Mouse (Mus musculus): ENCODE measurements at regions not wholly inside any gene's neighbourhood (a gene's known extent, or its start where the extent isn't known, plus 50 kb on each side); places are given as distances from the start of the nearest gene placed in this dataset.

- DNase-seq (ENCODE audit: low spot score in 2 of 2): no peak
These were observed 157.2 kb downstream of the Cog6 start for GRCm38 (mm10) chr3:52859848-52860247.

DNA sequence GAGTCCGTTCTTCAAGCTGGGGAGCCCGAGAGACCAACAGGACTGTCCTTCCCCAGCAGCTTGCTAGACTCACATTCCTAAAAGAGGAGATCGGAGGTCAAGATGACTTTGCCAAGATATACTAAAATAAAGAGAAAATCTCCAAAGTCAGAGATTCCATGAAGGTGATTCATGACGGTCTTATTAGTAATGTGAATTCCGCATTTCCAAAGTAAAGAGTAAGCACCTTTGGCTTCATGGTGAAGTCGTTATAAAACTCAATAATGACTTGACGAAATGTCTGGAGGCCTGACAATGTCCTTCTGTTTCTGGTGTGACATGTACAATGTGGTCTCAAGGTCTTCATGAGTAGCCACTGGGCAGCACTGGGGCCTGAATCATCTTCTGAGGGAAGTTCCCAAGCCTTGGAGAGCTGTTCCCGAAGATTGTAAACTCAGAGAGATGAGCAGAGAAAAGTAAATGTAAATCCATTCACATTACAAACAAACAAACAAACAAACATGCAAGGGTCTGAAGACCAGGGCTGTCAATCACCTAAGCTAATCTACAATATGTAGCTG, 157.7 kb downstream of the Cog6 start:
- no peak for DNase-seq (ENCODE audit: low spot score in 2 of 2)

DNA sequence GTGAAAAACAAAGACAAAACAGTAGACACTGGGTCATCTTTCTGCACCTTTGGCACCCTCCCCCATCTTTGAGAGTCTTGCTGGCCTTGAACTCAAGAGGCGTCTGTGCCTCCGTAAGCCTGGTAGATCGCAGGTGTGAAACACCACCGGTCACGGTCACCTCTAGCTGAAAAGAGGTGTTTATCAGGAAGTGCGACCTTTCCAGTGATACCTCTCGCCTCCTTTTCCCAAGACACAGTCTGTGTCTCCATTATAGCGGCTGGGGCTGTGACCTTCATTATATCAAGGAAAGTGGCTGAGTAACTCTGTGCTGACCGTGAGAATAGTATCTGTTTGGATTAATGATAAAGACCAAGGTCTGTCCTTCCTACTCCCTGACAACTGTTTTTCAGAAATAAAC, 158.8 kb downstream of the Cog6 start:
- DNase-seq (ENCODE audit: low spot score in 2 of 2): no peak

DNA sequence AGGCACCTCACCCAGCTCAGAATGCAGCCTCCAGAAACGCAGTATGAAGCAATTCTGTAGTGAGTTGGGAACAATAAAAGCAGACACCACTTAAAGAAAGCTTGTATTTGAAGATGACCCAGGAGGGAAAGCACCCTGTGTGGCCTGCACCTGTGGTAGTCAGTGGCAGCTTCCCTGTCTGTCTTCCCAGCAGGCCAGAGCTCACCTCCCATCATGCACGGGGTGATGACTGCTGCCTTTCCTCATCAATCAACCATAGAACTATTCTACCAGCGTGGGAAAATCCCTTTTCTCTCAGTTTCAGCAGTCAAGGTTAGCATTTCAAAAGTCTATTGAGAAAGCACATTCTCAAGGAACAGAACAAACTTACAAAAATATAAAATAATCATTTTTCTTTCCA, 160.0 kb downstream of the Cog6 start:
- DNase-seq (ENCODE audit: low spot score in 2 of 2): no peak

- DNase-seq (ENCODE audit: low spot score in 2 of 2): no peak
These were observed 162.5 kb downstream of the Cog6 start for GRCm38 (mm10) chr3:52854560-52854959.

DNA sequence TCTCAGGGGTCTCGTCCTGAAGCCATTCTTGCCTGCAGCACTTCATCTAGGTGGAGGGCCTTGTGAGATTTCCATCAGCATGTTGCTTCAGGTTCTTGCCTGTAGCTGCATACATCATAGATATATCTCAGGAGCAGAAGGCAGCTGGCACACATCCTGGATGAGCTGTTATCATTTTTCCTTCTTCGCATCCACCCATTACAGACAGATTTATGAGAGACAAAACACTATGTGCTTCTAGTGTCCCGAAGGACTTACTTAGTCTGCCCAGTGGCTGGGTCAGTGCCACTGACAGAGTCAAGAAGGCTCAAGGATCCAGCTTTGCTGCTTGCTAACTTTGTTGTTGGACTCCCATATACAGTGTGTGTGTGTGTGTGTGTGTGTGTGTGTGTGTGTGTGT, 163.9 kb downstream of the Cog6 start:
- DNase-seq (ENCODE audit: low spot score in 2 of 2): no peak

- DNase-seq (ENCODE audit: low spot score in 2 of 2): no peak
These were observed 171.9 kb downstream of the Cog6 start for GRCm38 (mm10) chr3:52845166-52845565.

- DNase-seq (ENCODE audit: low spot score in 2 of 2): peak; percentile 50 to 68
These were observed 173.0 kb downstream of the Cog6 start for GRCm38 (mm10) chr3:52843998-52844397.

- DNase-seq (ENCODE audit: low spot score in 2 of 2): no peak
These were observed 174.1 kb downstream of the Cog6 start for GRCm38 (mm10) chr3:52842866-52843425.

GRCm38 (mm10) chr3:52840160-52840953, 176.7 kb downstream of the Cog6 start:
- no peak for DNase-seq (ENCODE audit: low spot score in 2 of 2)

- DNase-seq (ENCODE audit: low spot score in 2 of 2): no peak
These were observed 179.0 kb downstream of the Cog6 start for GRCm38 (mm10) chr3:52838020-52838419.

DNA sequence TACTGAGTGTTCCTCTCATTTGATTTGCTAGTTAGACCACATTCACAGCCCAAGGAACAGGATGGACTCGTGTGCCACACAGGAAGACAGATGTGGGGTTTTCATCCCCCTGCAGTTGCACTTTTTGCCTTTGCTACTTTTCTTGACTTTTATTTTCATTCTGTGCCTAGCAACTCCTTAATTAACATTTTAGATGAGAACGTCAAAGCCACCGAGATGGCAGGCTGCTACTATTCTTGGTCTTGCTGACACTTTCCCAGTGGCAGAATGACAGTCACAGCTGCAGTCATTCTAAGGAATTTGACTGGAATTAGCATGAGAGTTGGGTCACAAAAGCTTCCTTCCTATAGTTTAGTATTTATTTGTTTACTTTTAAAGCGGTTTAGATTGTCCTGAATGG, 179.5 kb downstream of the Cog6 start:
- no peak for DNase-seq (ENCODE audit: low spot score in 2 of 2)

- DNase-seq (ENCODE audit: low spot score in 2 of 2): no peak
These were observed 180.3 kb downstream of the Cog6 start for GRCm38 (mm10) chr3:52836780-52837179.

GRCm38 (mm10) chr3:52832421-52832820, 184.6 kb downstream of the Cog6 start:
- DNase-seq (ENCODE audit: low spot score in 2 of 2): no peak

- no peak for DNase-seq (ENCODE audit: low spot score in 2 of 2)
These were observed 185.1 kb downstream of the Cog6 start for GRCm38 (mm10) chr3:52831986-52832385.

GRCm38 (mm10) chr3:52830101-52830500, 186.9 kb downstream of the Cog6 start:
- no peak for DNase-seq (ENCODE audit: low spot score in 2 of 2)

DNA sequence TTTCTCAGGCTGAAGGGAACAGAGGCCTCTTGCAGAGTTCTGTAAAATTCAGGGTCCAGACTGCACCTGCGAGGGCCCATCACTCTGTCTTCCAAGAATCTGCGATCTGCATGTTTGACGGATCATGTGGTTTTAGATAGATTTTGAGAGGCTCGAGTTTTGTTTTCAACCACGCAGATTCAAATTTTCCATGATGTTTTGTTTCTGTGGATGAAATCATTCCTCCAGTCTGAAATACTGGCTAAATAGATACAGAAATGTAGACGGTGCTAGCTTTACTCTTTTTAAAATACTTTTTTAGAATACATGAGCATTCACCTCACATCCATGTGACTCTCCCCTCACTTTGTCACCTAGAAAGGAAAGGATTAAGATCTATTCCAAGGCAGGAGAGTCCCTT, 188.0 kb downstream of the Cog6 start:
- DNase-seq (ENCODE audit: low spot score in 2 of 2): no peak

DNA sequence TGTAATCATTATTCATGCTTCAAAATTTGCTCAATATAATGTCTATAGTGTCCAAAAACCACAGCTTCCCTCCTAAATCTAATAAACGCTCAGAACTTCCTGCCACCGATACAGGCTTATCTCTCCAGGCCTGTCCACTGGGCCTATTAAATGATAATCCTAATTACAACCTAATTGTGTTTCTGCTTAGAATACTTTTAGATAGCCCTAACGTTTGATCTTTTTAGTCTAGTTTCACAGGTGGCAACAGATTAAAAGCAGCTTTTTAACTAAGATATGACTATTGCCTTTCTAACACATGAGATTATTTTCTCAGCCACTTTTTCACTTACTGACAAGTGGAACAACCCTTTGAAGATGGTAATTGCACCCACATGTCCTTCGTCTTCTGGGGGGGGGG, 188.6 kb downstream of the Cog6 start:
- no peak for DNase-seq (ENCODE audit: low spot score in 2 of 2)

DNA sequence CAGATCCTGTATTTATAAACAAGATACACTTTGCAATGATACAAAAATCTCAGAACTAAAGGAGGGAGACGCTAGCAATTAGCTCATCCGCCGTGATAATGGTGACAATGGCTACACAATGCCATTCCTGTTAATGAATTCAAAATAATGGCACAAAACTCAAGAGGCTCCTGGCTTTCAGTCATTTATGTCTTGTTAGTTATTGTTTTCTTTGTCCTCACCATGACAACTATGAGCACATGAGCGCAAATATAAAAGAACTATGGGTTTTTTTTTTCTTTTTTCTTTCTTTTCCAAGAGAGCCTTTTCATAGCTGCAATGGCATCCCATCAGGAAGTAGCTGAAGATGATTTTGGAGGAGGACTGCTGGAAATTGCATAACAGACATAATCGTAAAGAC, 194.2 kb downstream of the Cog6 start:
- no peak for DNase-seq (ENCODE audit: low spot score in 2 of 2)

DNA sequence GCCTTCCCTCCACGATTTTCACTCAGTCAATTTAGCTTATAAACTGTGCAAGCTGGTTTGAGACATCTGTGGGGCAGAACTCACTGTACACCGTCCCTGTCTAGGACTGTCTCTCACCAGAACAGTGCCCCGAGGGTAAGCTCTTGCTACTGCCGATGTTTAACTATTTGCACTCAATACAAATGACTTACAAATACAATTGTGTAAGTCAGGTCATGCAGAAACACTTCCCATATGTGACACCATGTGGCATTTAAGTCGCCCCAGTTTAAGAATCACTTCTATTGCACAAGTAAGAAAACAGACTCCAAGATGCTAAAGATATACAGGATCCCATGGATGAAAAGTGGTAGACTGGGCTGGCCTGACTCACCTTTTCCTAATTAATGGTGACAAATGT, 195.6 kb downstream of the Cog6 start:
- DNase-seq (ENCODE audit: low spot score in 2 of 2): no peak

- no peak for DNase-seq (ENCODE audit: low spot score in 2 of 2)
These were observed 198.6 kb downstream of the Cog6 start for GRCm38 (mm10) chr3:52818401-52818800.

GRCm38 (mm10) chr3:52817416-52817815, 199.6 kb downstream of the Cog6 start:
- no peak for DNase-seq (ENCODE audit: low spot score in 2 of 2)

DNA sequence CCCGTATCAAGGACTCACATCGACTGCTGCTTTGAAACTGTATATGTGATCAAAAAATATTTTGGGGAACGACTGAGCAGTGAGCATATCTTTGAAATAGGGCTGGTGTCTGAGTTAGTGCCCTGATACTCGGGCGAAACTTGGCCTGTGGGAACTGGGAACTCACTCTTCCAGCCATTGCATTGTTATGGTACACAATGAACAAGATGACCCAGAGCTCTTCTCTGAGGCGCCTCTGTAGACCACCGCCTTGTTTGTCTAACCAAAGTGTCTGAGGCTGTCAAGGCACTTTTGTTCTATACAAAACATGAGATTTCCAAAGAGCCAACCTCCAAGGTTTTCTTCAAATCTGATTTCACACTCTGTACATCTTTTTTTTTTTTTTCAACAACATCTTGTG, 201.5 kb downstream of the Cog6 start:
- no peak for DNase-seq (ENCODE audit: low spot score in 2 of 2)

Measured in frontal cortex, postnatal 14 days (tissue).